Mouse (Mus musculus): ENCODE measurements around the gene Avl9.

DNA sequence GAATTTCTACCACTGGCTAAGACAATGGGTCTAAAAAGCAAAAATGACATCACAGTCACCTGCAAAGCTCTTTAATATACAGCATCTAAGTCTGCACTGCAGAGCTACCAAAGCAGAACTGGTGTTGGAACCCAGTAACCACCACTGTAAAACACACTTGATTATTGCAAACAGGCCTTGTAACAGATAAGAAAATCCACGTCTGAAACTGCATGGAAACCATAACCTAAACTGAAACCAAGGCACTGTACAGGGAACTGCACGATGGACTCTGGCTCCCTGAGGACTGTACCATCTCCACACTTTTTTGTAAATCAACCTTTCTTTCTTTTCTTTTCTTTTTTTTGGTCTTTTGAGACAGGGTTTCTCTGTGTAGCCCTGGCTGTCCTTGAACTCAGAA, 73.0 kb downstream of the Avl9 start:
- TF ChIP-seq CTCF (IDR thresholded peaks at IDR 0.05; ENCODE audit: low read depth, low read length) (no peak), GATA1 (IDR thresholded peaks at IDR 0.05; ENCODE audit: borderline replicate concordance, low read length) (no peak), GATA2 (IDR thresholded peaks at IDR 0.05; ENCODE audit: borderline replicate concordance, low read depth, low read length) (no peak), POLR2AphosphoS5 (IDR thresholded peaks at IDR 0.05; ENCODE audit: insufficient replicate concordance, low read depth, low read length) (no peak), TAL1 (conservative IDR thresholded peaks at IDR 0.05; ENCODE audit: low read depth, low read length) (no peak)

Measured in G1E (cell line).